Mouse (Mus musculus) hematopoietic stem cell, adult 5-6 weeks (primary cell): Measurements from ENCODE around the gene G0s2. TPM values are rescaled to one million over a fixed set of nuclear protein-coding genes. Genes with fewer than 3 reads are reported as not detected.
"Not testable (repeated sequence)": the region's sequence is repeated elsewhere in the genome, so short reads cannot be mapped to it uniquely, and the experiment has no call there.

Experiments used
- ATAC-seq, 2 experiments: fragments of 125-278 bp in 1 of 2; replicated peaks in 1 of 2; 2 replicates each; pipeline ENCODE4 v1.8.0; 2016 to 2017; ENCODE audit warnings: inconsistent platforms in 2 of 2, mild to moderate bottlenecking in 2 of 2, moderate number of reproducible peaks in 2 of 2, low read depth in 1 of 2, moderate TSS enrichment in 1 of 2; ENCODE audit not compliant: low FRiP score in 2 of 2, poor library complexity in 2 of 2, severe bottlenecking in 2 of 2, insufficient read depth in 1 of 2, low TSS enrichment in 1 of 2
- total RNA-seq: library from RNA; stranded (forward); fragments of 172-1452, 232-1000 nt; gene quantifications from 2 replicates; pipeline ENCODE4 v1.2.3, GENCODE M21; 2017

The G0s2 gene
- total RNA-seq, 1 experiment from 2014 or later = 12.0 TPM

DNA sequence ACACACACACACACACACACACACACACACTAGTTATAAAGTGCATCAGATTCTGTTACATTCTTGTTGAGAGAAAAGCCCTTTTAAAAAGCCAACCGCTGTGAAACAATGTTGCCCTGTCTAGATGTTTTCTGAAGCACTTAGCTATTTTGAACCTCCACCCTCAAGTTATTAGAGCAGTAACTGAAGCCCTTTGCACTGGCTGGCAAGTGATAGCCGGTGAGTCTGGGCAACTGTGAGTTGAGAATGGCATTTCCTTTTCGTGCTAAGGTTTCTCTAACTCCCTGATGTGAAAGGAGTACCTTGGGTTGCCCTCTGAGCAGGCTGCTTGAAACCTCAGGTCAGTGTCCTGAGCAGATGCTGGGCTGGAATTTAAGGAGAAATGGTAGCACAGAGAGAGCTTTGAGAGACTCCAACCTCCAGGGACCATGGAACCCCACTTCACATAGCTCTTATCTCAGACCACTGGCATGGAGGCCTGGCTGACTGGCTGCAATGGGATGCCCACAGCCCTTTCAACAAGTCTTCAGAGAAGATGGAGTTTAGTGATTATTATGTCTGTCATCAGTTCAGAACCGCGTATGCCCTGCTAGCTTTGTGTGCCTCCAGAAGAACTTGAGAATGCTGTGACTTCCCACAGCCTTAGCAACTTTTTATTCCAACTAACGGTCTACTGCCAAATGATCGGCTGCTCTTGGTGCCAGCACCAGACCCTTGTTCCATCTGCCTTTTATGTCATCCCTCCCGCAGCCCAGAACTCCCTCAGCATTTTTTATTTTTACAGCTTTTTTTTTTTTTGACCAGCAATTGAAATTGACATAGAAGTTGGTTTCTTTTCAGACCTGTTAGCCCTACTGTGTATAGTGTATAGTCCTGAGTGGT is 9.8 kb downstream of the G0s2 start:
- ATAC-seq = no peak

DNA sequence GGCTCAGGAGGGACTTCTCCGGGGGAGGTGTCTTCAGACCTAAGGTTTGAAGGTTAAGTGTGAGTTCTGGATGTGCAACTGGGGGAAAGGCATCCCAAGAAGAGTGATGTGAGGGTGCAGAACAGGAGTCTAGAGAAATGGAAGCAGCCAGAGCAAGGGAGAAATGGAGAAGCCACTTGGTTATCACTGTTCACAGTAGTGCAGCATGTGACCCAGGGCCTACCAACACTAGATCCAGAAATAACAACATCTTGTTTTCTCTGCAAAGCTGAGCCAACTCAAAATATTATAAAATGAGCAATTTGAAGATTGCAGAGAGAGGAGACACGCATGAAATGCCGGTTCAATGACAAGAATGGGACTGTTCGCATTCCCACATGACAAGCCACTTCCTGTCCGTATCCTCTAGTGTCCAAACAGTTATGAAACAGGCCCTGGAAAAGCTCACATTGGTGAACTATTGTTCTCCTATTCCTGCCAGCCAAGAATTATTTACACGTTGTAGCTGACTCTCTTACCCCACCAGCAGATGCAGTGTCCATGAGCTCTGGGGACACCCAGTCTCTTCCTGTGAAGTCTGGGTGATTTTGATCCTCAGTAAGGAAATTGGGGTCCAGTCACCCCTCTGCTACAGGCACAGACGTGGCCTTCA is 11.0 kb downstream of the G0s2 start:
- ATAC-seq = no peak

GRCm38 (mm10) chr1:193259559-193259958 is 13.5 kb downstream of the G0s2 start:
- ATAC-seq = no peak

GRCm38 (mm10) chr1:193256621-193257098 is 16.4 kb downstream of the G0s2 start:
- ATAC-seq = peak; percentile 48 to 62

GRCm38 (mm10) chr1:193256289-193256577 is 16.8 kb downstream of the G0s2 start:
- ATAC-seq = no peak

DNA sequence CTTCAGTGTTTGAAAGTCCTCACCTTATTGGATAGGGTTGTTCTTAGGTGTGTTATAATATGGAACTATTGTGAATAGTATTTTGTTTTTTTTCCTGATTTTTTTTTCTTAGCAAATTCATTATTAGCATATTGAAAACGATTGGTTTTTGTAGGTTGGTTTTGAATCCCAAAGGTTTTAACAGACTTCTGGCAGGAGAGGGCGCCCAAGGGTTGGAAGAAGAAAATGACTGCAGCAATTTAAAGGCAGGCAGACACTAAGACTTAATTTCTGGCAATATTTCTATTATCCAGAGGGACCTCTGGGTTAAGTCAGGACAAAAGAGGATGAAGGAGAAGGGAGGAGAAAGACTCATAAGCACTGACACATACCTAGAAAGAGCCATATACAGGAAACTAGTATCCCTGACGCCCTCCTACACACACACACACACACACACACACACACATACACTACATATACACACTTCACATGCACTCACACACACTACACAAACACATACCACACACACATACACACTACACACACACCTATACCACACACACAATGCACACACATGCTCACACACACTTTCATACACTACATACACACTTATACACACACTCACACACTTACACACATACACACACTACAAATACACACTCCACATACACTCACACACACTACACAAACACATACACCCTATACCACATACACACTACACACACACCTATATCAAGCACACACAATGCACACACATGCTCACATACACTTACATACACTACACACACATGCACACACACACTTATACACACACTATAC is 17.3 kb downstream of the G0s2 start:
- ATAC-seq = peak in 1 of 2 experiments; percentile 39; a peak in 1 of 4 replicates

DNA sequence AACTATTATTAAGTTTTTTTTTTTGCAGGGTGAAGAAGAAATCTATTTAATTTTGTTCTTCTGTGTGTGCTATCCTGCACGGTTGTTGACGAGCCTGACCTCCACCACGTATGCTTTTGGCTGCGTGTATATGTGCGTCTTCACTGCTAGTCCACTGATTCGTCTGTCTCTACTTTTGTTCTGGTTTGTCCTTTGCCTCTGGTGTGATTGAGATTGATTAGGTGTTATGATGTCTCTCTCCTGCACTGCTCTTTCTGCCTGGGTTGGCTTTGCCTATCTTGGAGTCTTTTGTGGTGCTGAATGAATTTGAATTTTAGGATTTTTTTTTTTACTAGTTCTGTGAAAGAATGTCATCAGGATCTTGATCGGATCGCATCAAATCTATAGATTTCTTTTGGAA is 18.0 kb downstream of the G0s2 start:
- no peak for ATAC-seq

DNA sequence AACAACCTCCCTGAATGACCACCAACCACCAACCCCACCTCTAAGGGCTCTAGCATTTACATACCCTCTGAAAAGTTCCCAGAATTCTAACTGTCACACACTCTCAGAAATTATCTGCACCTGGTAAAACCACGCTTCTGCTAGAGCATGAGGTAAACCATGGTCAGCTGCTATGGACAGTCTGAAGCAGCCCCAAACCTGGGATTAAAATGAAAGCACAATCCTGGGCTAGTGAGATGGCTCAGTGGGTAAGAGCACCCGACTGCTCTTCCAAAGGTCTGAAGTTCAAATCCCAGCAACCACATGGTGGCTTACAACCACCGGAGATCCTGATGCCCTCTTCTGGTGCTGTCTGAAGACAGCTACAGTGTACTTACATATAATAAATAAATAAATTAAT is 19.1 kb downstream of the G0s2 start:
- not testable (repeated sequence) for ATAC-seq

- no peak for ATAC-seq
Measured at GRCm38 (mm10) chr1:193252616-193253015, 20.4 kb downstream of the G0s2 start.

GRCm38 (mm10) chr1:193251386-193251785 is 21.6 kb downstream of the G0s2 start:
- no peak for ATAC-seq

DNA sequence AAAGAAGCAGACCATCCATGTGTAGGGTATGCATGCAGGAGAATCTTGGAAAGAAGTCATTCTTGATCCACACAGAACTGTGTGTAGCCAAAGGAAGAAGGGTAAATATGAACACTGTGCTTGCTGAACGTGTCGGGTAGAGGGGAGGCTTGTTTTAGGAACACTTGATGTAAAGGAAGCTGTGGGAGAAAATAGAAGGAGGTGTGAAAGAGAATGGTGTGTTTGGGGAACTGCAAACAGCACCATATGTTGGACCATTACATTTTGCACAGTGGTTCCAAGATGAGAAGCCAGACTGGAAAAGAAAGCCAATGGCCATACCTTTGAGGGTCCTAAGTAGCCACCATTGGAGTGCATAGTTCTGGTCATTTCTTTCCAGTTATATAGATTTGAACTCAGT is 23.0 kb downstream of the G0s2 start:
- no peak for ATAC-seq

- no peak for ATAC-seq
Measured at GRCm38 (mm10) chr1:193244235-193244634, 28.8 kb downstream of the G0s2 start.

DNA sequence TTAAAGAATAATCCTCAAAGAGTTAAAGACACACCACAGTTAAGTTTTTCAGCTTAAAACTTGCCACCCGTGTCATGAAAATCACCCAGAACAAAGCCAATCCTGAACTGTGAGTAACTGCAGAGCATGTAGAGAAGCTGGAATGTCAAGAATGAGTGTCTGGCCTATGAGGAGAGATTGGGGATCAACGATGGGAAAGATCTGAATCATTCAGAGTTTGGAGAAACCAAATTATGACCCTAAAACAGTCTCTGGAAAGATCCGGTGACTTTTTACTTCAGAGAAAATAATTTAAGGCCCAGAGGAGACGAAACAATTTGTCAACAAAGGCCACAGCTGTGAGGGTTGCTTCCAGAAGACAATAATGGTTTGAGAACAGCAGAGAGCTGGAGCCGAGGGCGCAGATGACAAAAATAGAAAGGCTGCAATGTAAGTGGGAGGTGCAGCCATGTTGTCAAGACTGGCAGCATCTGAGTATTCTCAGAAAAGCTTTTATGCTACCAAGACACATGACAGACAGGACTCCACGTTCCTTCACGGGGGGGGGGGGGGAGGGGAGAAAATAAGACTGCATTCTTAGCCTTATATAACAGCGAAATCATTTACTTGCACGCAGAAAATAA is 29.3 kb downstream of the G0s2 start:
- ATAC-seq = no peak

DNA sequence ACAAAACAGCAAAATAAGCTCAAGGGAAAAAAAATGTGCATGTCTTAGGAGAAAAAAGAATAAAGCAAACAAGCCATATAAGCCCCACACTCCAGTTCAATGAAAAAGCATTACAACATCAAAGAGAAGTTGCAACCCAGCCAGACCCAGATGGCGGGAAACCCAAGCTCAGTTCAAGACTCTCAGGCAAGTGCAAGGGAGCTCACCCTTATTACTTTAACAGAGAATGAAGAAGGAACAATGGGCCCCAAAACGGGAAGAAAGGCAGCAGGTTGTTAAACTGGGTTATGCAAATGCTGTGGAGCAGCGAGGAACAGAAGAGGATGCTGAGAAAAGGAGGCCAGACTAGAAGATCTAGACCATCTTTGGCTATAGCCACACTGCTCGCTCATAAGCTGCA is 30.2 kb downstream of the G0s2 start:
- ATAC-seq = peak; percentile 67 to 68

- ATAC-seq = peak; percentile 70 to 87; a peak in 3 of 4 replicates
Measured at GRCm38 (mm10) chr1:193242238-193242637, 30.8 kb downstream of the G0s2 start.

GRCm38 (mm10) chr1:193241436-193241835 is 31.6 kb downstream of the G0s2 start:
- no peak for ATAC-seq

DNA sequence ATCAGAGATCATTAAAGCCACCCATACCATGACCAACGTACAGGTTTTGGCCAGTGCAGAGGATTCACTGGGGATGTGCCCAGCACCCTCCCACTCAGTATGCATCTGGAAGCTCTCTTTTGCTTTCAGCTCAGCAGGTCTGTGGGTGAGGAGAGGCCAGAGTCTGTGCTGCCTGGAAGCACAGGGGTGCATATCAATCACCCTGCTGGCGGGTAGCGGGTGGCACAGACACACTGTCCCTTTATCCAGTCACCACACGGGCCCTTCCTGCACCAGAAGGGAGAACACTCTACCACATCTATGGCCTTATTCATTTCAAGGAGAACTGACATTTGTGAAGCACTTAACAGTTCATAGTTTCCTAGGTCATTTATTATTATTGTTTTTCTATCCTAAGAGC is 34.6 kb downstream of the G0s2 start:
- ATAC-seq = no peak

DNA sequence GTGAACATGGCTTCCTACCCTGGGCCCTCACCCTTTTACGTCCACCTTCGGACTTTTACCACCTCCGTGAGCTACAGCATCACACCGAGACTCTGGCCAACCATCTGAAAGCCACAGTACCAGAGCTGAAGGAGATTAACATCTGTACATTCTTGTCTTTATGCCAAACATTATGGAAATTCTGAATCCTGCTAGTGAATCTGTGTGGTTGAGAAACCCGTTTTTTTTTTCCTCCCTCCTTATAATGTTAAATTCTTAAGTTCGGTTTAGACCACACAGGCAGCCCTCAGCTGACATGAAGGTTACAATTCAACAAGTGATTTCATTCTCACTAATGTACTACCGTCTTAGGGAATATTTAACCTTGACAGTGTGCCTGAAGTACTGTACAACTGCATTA is 38.1 kb downstream of the G0s2 start:
- ATAC-seq = no peak
